Mouse (Mus musculus): Measurements from ENCODE around the gene 1190002N15Rik. TPM values are rescaled to one million over a fixed set of nuclear protein-coding genes. Genes with fewer than 3 reads are reported as not detected.

1190002N15Rik gene
- polyA plus RNA-seq, 1 experiment from 2014 or later, result 9.3 TPM

- Histone ChIP-seq H3K4me2 (no peak overlapping the region), H3K27me3 (replicated peaks) (no peaks in the 10 kb centered on the region), H3K36me3 (no peaks in the 10 kb centered on the region), H3K9ac (no peak overlapping the region), H3K4me1 (peaks cover 18% of the 10 kb centered on the region), H3K4me3 (no peak overlapping the region), H3K9me3 (no peaks in the 10 kb centered on the region), H3K27ac (replicated peaks) (no peak overlapping the region)
- no peak for ATAC-seq (ENCODE audit: extremely low read depth, insufficient number of reproducible peaks, low FRiP score, low TSS enrichment)
- WGBS, result 45% methylated on average over 6 of the region's 6 CpGs
Observed at GRCm38 (mm10) chr9:94478954-94479353, 58.9 kb downstream of the 1190002N15Rik start.

DNA sequence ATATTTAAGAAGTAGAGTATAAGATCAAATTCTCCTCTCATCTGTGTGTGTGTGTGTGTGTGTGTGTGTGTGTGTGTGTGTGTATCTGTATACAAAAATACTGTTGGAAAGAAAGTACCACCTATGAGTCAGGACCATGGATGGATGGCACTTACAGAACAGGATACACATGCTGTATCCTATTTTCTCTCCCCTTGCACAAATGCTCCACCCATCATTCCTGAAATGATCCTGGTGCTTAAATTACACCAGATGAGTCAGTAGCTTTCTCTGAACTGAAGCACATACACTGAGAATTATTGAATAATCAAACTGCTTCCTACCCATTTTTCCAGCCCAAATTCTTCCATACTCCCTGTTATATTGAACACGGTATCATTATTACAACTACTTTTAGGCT is 61.9 kb downstream of the 1190002N15Rik start:
- Histone ChIP-seq H3K4me1 (peaks cover 8% of the 10 kb centered on the region), H3K4me3 (no peak overlapping the region), H3K4me2 (no peak overlapping the region), H3K27ac (replicated peaks) (no peak overlapping the region), H3K36me3 (no peaks in the 10 kb centered on the region), H3K9me3 (no peaks in the 10 kb centered on the region), H3K27me3 (replicated peaks) (no peaks in the 10 kb centered on the region), H3K9ac (no peak overlapping the region)
- WGBS, result 83% methylated on average over 1 of the region's 1 CpGs
- ATAC-seq (ENCODE audit: extremely low read depth, insufficient number of reproducible peaks, low FRiP score, low TSS enrichment), result no peak

DNA sequence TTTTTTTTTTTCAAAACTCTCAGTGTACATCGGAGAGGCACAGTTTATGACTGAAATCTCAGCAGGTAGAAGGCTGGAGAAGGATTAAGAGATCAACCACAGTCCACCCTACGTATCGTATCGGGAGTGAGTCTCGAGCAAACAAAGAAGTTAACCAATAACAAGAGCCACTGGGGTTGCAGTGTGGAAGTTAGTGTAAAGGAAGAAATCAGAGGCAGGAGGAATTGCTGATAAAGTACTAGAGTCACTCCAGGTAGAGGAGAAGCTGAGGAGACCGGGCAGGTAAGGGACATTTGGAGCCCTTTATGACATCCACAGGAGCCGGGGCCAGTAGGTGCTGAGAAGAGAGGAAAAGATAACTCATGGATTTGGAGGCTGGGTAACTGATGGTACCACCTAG is 64.0 kb downstream of the 1190002N15Rik start:
- no peak overlapping the region for H3K9ac ChIP-seq
- no peak for ATAC-seq (ENCODE audit: extremely low read depth, insufficient number of reproducible peaks, low FRiP score, low TSS enrichment)
- 0 out of 2 replicates have a peak, but pooled peaks cover 2% of the 10 kb centered on the region for H3K4me1 ChIP-seq
- WGBS, result 84% methylated on average over 7 of the region's 7 CpGs
- H3K27me3 ChIP-seq (replicated peaks), result no peaks in the 10 kb centered on the region
- no peaks in the 10 kb centered on the region for H3K9me3 ChIP-seq
- no peak overlapping the region for H3K27ac ChIP-seq (replicated peaks)
- no peaks in the 10 kb centered on the region for H3K36me3 ChIP-seq
- H3K4me3 ChIP-seq, result no peak overlapping the region
- H3K4me2 ChIP-seq, result no peak overlapping the region

- WGBS, result 60% methylated on average over 10 of the region's 10 CpGs
- Histone ChIP-seq H3K9me3 (no peaks in the 10 kb centered on the region), H3K4me3 (no peak overlapping the region), H3K27ac (replicated peaks) (no peak overlapping the region), H3K36me3 (no peaks in the 10 kb centered on the region), H3K4me2 (no peak overlapping the region), H3K27me3 (replicated peaks) (no peaks in the 10 kb centered on the region), H3K4me1 (no peaks in the 10 kb centered on the region), H3K9ac (no peak overlapping the region)
- ATAC-seq (ENCODE audit: extremely low read depth, insufficient number of reproducible peaks, low FRiP score, low TSS enrichment), result no peak
Observed at GRCm38 (mm10) chr9:94472963-94473582, 64.8 kb downstream of the 1190002N15Rik start.

- Histone ChIP-seq H3K4me1 (no peaks in the 10 kb centered on the region), H3K9ac (no peak overlapping the region), H3K36me3 (no peaks in the 10 kb centered on the region), H3K4me3 (no peak overlapping the region), H3K27ac (replicated peaks) (no peak overlapping the region), H3K9me3 (no peaks in the 10 kb centered on the region), H3K4me2 (no peak overlapping the region), H3K27me3 (replicated peaks) (no peaks in the 10 kb centered on the region)
- 44% methylated on average over 2 of the region's 2 CpGs for WGBS
- ATAC-seq (ENCODE audit: extremely low read depth, insufficient number of reproducible peaks, low FRiP score, low TSS enrichment), result no peak
Observed at GRCm38 (mm10) chr9:94471485-94471884, 66.4 kb downstream of the 1190002N15Rik start.

Other genes with a start within 250 kb of the 1190002N15Rik start
- gene Slc9a9, start 131.8 kb upstream of the 1190002N15Rik start, polyA plus RNA-seq (2015; fragmentation: Nextera tagmentation; extraction: Ambion mirVana), result 3.6 and 3.7 TPM in 2 replicates

All from heart, embryonic 13.5 days (tissue).